Mouse (Mus musculus) spleen, embryonic (tissue): ENCODE results near the gene Klhl6.
"Not testable (repeated sequence)": the region's sequence is repeated elsewhere in the genome, so short reads cannot be mapped to it uniquely, and the experiment has no call there.

Experiments used
- CTCF ChIA-PET: fragments of 350-600 bp; sonication (Branson Sonifier 250); formaldehyde crosslinking; loops from one replicate; lab custom pipeline; 2022; lab: Charles Lee

Gene Klhl6

GRCm38 (mm10) chr16:19982537-19983257 lies at the start of gene Klhl6:
TSS of gene Klhl6 (minus strand) at chr16:19983037.
- CTCF ChIA-PET = interaction anchor here (1.0 kb wide), 1 partner anchor 102 kb away, joined by 5 read pairs; no protein-coding TSS in a partner anchor

GRCm38 (mm10) chr16:20027241-20027640 lies 44.4 kb upstream of the Klhl6 start:
- CTCF ChIA-PET = not testable (repeated sequence)

GRCm38 (mm10) chr16:20022821-20023220 lies 40.0 kb upstream of the Klhl6 start:
- CTCF ChIA-PET = no interaction called here

GRCm38 (mm10) chr16:20021848-20022247 lies 39.0 kb upstream of the Klhl6 start:
- CTCF ChIA-PET = interaction anchor here (0.7 kb wide), 1 partner anchor 26 kb away, joined by 3 read pairs; no protein-coding TSS in a partner anchor

- CTCF ChIA-PET = no interaction called here
These were observed 29.8 kb upstream of the Klhl6 start for GRCm38 (mm10) chr16:20012647-20013046.

GRCm38 (mm10) chr16:20006066-20006465 lies 23.2 kb upstream of the Klhl6 start:
- CTCF ChIA-PET = no interaction called here

- CTCF ChIA-PET = not testable (repeated sequence)
These were observed 17.4 kb upstream of the Klhl6 start for GRCm38 (mm10) chr16:20000286-20000685.

- CTCF ChIA-PET = no interaction called here
These were observed 14.8 kb upstream of the Klhl6 start for GRCm38 (mm10) chr16:19997616-19998015.

GRCm38 (mm10) chr16:19996913-19997312 lies 14.1 kb upstream of the Klhl6 start:
- CTCF ChIA-PET = not testable (repeated sequence)

GRCm38 (mm10) chr16:19995818-19996217 lies 13.0 kb upstream of the Klhl6 start:
- CTCF ChIA-PET = interaction anchor here (0.7 kb wide), 1 partner anchor 23 kb away, joined by 3 read pairs; no protein-coding TSS in a partner anchor

GRCm38 (mm10) chr16:19993278-19993677 lies 10.4 kb upstream of the Klhl6 start:
- CTCF ChIA-PET = no interaction called here

GRCm38 (mm10) chr16:19990536-19990935 lies 7.7 kb upstream of the Klhl6 start:
- CTCF ChIA-PET = no interaction called here

- CTCF ChIA-PET = no interaction called here
These were observed 4.8 kb upstream of the Klhl6 start for GRCm38 (mm10) chr16:19987589-19987988.

GRCm38 (mm10) chr16:19984884-19985643 lies 2.2 kb upstream of the Klhl6 start:
- CTCF ChIA-PET = interaction anchor here (0.6 kb wide), 2 partner anchors 104 to 155 kb away, joined by 4 read pairs; no protein-coding TSS in a partner anchor

GRCm38 (mm10) chr16:19983559-19983958 lies 722 bp upstream of the Klhl6 start:
- CTCF ChIA-PET = interaction anchor here (0.7 kb wide), 1 partner anchor 118 kb away, joined by 3 read pairs; no protein-coding TSS in a partner anchor

- CTCF ChIA-PET = interaction anchor here (0.6 kb wide), 1 partner anchor 141 kb away, joined by 4 read pairs; no protein-coding TSS in a partner anchor
These were observed 1.2 kb downstream of the Klhl6 start for GRCm38 (mm10) chr16:19981684-19982083.

- CTCF ChIA-PET = interaction anchor here (0.6 kb wide), 1 partner anchor 142 kb away, joined by 4 read pairs; no protein-coding TSS in a partner anchor
These were observed 1.8 kb downstream of the Klhl6 start for GRCm38 (mm10) chr16:19981006-19981405.

- CTCF ChIA-PET = no interaction called here
These were observed 3.1 kb downstream of the Klhl6 start for GRCm38 (mm10) chr16:19979755-19980154.

GRCm38 (mm10) chr16:19977282-19977681 lies 5.6 kb downstream of the Klhl6 start:
- CTCF ChIA-PET = interaction anchor here (0.7 kb wide), 1 partner anchor 151 kb away, joined by 3 read pairs; no protein-coding TSS in a partner anchor

- CTCF ChIA-PET = interaction anchor here (0.6 to 0.7 kb wide), 2 partner anchors 9 to 152 kb away, joined by 3 read pairs; no protein-coding TSS in a partner anchor
These were observed 6.0 kb downstream of the Klhl6 start for GRCm38 (mm10) chr16:19976825-19977224.

- CTCF ChIA-PET = no interaction called here
These were observed 7.4 kb downstream of the Klhl6 start for GRCm38 (mm10) chr16:19975432-19975831.

GRCm38 (mm10) chr16:19973480-19973879 lies 9.4 kb downstream of the Klhl6 start:
- CTCF ChIA-PET = no interaction called here
